Mouse (Mus musculus) heart, postnatal 0 days (tissue): ENCODE measurements at regions not wholly inside any gene's neighbourhood (a gene's known extent, or its start where the extent isn't known, plus 50 kb on each side); places are given as distances from the start of the nearest gene placed in this dataset.

ENCODE experiments used
- CTCF ChIP-seq: IDR thresholded peaks from 2 replicates; pipeline ENCODE4 v1.5.1; 2016; ENCODE audit warnings: antibody characterized with exemption, control low read depth, low read depth
- EP300 ChIP-seq: IDR thresholded peaks from 2 replicates; pipeline ENCODE4 v1.6.1; 2016; ENCODE audit warnings: antibody characterized with exemption, low read depth

- TF ChIP-seq EP300, result no peak
- TF ChIP-seq CTCF, result no peak
Measured at GRCm38 (mm10) chr6:41103689-41104400, 68.5 kb upstream of the 2210010C04Rik start.
